Mouse (Mus musculus) hindbrain, embryonic 10.5 days (tissue): Measurements from ENCODE around the gene Gna13. TPM values are rescaled to one million over a fixed set of nuclear protein-coding genes. Genes with fewer than 3 reads are reported as not detected.
A peak's percentile ranks its signal among the peaks of the same experiment; 100 is the strongest.

Source experiments
- DNase-seq: peaks from one replicate; pipeline ENCODE4 v3.0.0-alpha.2; 2017; ENCODE audit warnings: low spot score
- H3K27ac ChIP-seq: fragments of 300-500 bp; sonication (generic); 2 replicates; pipeline ENCODE4 v1.5.1; 2016; ENCODE audit warnings: mild to moderate bottlenecking, moderate library complexity
- H3K27me3 ChIP-seq: fragments of 300-500 bp; sonication (generic); 2 replicates; pipeline ENCODE4 v1.6.1; 2016; ENCODE audit warnings: mild to moderate bottlenecking; ENCODE audit not compliant: poor library complexity, insufficient read depth, severe bottlenecking
- H3K36me3 ChIP-seq: fragments of 300-500 bp; sonication (generic); 2 replicates; pipeline ENCODE4 v1.6.1; 2016; ENCODE audit warnings: mild to moderate bottlenecking, moderate library complexity
- H3K4me1 ChIP-seq: fragments of 300-500 bp; sonication (generic); replicated peaks from 2 replicates; pipeline ENCODE4 v1.6.1; 2016; ENCODE audit warnings: mild to moderate bottlenecking
- H3K4me3 ChIP-seq: fragments of 300-500 bp; sonication (generic); 2 replicates; pipeline ENCODE4 v1.5.1; 2016; ENCODE audit warnings: mild to moderate bottlenecking, moderate library complexity
- H3K9me3 ChIP-seq: fragments of 300-500 bp; sonication (generic); 2 replicates; pipeline ENCODE4 v1.6.1; 2016; ENCODE audit warnings: mild to moderate bottlenecking, moderate library complexity
- WGBS: fragments of 180-500 bp; shearing (Covaris S2); methylation state at CpG from one replicate; pipeline ENCODE4 v1.1.7; 2016; 5-methylcytosine and 5-hydroxymethylcytosine counted together
- polyA plus RNA-seq: library from polyadenylated mRNA; unstranded; fragments of >200 nt; fragmentation: Nextera tagmentation; extraction: Ambion mirVana; gene quantifications from 2 replicates; pipeline ENCODE4 v1.2.1, GENCODE M21; 2016

Gna13 gene
- polyA plus RNA-seq, 1 experiment from 2014 or later, result 15.6 TPM

DNA sequence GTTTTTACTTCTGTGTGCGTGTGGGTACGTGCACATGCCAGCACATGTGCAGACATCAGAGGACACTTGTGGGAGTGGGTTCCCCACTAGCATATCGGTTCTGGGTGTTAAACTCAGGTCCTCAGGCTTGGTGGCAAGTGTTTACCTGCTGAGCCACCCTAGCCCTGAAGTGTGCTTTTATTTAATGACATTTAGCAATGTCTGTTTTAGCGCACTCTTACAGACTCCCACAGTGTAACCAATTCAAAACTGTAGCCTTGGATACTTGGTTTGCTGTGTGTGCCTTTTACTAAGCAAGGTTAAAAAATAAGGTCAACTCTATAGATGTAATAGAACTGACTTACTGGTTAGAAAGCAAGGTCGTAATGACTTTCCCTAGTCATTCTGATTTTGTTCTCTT lies 3.2 kb downstream of the Gna13 start:
- Histone ChIP-seq H3K4me3 (no peak overlapping the region), H3K36me3 (peaks cover 52% of the 10 kb centered on the region), H3K27ac (no peak overlapping the region), H3K4me1 (peaks cover 52% of the 10 kb centered on the region), H3K27me3 (peaks cover 8% of the 10 kb centered on the region), H3K9me3 (no peaks in the 10 kb centered on the region)
- 92% methylated on average over 5 of the region's 5 CpGs for WGBS
- DNase-seq, result no peak

DNA sequence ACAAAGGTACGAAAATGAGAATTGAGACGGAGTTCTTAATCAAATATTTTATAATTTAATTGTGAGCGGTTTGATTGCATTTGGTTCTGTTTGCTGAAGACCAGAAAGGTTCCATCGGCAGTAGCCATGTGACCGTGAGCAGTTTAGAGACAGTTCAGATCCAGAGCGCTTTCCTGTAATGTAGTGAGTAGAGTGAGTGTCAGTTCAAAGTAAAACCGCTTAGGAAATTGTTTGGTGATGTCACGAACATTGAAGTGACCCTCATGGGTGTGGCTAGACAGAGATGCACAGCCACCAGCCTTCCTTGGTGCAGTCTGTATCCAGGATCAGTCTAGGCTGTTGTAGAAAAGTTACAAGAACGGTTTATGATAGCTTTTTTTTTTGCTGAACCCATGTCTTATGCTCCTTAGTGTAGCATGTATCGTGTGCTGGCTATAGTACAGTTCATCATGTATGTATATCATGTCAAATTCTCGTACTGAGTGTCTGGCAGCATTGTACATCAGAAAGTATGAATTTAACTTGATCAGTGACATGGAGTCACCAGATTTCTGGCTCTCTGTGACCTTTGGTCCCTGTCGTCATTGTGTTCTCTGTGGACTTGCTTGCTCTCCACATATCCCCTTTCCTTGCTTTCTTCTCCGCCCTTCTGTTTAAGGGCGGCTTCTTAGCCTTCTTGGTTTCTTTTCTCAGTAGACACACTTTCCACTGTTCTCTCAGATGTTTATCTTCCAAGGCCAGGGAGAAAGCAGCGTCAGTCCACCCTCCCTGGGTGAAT lies 4.4 kb downstream of the Gna13 start:
- Histone ChIP-seq H3K27me3 (no peaks in the 10 kb centered on the region), H3K4me1 (peaks cover 46% of the 10 kb centered on the region), H3K27ac (no peak overlapping the region), H3K4me3 (no peak overlapping the region), H3K9me3 (no peaks in the 10 kb centered on the region), H3K36me3 (peaks cover 57% of the 10 kb centered on the region)
- 85% methylated on average over 15 of the region's 15 CpGs for WGBS
- no peak for DNase-seq

DNA sequence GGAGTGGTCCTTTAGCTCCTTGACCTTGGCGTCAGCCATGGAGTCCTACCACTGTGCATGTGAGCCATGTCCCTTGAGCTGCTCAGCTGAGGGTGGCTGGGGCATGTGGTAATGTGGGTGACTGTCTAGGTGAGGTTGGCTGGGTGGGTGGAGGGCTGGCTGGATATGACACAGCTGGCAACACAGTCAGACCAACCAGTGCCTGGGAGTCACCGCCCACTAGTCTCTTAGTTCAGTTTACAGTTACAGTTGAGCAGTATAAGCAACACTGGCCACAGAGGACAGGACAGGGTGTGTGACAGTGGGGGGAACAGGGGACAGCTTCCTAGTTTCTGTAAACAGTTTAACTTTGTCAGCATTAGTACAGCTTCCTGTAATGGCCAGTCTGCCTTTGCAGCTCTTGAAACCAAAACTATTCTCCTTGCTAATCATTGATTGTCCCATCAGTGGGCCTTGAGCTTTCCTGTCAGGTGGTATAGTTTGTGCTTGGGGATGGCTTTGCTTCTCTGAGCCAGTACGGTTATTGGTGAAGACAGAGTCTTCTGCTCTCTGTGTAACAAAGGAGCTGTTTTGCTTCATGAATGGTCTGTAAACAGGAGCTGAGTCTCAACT lies 6.5 kb downstream of the Gna13 start:
- Histone ChIP-seq H3K9me3 (no peaks in the 10 kb centered on the region), H3K4me1 (peaks cover 40% of the 10 kb centered on the region), H3K36me3 (peaks cover 71% of the 10 kb centered on the region), H3K27ac (no peak overlapping the region), H3K27me3 (no peaks in the 10 kb centered on the region), H3K4me3 (no peak overlapping the region)
- no peak for DNase-seq
- 87% methylated on average over 3 of the region's 3 CpGs for WGBS

DNA sequence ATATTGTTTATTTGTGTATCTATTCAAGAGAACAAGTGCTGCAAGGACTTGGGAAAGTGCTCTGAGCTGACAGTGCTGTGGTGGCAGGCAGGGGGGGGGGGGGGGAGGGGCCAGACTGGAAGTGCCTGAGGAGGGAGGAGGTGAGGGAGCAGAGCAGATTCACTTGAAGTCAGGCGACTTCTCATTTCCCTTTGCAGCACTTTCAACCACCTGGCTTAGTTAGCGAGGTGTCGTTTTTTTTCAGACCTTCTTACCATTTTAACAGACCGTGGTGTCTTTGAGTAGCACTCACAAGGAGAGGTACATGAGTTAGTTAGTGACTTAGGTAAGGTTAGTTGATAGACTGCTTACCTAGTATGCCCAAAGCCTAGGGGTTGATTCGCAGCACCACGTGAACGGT lies 12.8 kb downstream of the Gna13 start:
- WGBS, result 82% methylated on average over 7 of the region's 7 CpGs
- H3K36me3 ChIP-seq, result peaks cover 24% of the 10 kb centered on the region
- H3K4me1 ChIP-seq, result peaks cover 26% of the 10 kb centered on the region
- no peak overlapping the region for H3K4me3 ChIP-seq
- no peaks in the 10 kb centered on the region for H3K27me3 ChIP-seq
- H3K9me3 ChIP-seq, result no peaks in the 10 kb centered on the region
- no peak overlapping the region for H3K27ac ChIP-seq
- DNase-seq, result no peak

DNA sequence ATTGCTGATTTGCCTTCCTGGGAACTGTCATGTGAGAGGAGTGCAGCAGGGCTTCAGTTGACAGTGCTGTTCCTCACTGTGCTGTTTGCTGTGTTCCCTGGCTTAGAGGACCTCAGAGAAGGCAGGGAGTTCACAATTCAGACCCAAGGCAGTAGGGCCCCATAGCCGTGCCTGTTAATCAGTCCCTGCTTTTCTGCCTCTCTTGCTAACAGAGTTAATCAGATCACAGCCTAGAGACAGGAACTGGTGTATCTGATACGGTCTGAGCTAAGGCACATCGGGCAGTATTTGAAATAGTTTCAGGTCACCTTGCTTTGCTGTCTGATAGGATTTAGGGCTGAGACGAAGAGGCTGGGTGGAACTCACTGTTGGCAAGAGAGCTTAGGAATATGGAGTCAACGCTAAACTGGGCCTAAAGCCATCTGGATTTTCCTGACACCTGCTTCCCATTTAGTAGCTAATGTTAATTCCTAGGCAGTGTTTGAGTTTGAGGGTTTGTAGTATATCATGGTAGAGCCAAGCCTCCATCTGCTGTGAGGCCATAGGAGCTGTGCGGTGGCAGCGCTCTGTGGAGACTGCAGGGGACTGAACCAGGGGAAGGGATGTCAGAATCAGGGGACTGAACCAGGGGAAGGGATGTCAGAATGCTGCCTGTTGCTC lies 14.0 kb downstream of the Gna13 start:
- Histone ChIP-seq H3K4me1 (peaks cover 26% of the 10 kb centered on the region), H3K27me3 (no peaks in the 10 kb centered on the region), H3K27ac (peak overlapping the region; percentile 59; the same call in 1 of the 2 replicates), H3K9me3 (no peaks in the 10 kb centered on the region), H3K4me3 (no peak overlapping the region), H3K36me3 (peaks cover 18% of the 10 kb centered on the region)
- 74% methylated on average over 7 of the region's 7 CpGs for WGBS
- DNase-seq, result no peak

DNA sequence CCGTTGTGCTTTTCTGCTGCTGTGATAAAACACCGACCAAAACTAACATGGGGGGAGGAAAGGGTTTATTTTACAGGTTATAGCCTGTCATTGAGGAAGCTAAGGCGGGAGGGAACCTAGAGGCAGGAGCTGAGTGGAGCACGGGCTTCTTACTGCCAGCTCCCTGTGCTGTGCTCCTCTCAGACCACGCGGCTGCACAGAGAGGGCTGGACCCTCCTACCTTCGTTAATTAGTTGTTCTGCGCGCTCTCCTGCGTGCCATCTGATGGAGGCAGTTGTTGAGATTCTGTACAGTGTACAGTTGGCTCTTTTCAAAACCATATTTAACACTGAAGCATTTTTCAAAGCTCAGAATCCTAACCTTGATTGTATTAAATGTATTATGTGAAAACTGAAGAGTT lies 14.8 kb downstream of the Gna13 start:
- Histone ChIP-seq H3K36me3 (peaks cover 18% of the 10 kb centered on the region), H3K4me1 (peaks cover 26% of the 10 kb centered on the region), H3K4me3 (no peak overlapping the region), H3K27ac (no peak overlapping the region), H3K9me3 (no peaks in the 10 kb centered on the region), H3K27me3 (no peaks in the 10 kb centered on the region)
- 67% methylated on average over 10 of the region's 10 CpGs for WGBS
- no peak for DNase-seq

DNA sequence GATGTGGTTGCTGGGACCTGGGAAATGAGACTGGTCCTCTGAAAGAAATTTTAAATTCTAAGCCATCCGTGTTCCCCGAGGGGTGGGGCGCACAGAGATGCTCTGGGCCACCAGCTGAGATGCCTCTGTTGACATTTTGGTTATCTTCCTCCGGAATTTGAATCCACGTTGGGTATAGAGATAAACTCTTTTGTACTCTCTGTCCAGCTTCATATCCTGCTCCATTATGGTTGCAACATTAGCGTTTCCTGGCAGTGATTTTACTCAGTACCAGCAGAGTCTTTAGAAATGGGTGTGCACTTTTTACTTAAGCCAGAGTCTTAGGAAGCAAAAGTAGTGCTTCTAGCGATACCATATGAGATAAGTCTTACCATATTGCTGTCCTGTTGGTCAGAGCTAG lies 15.4 kb downstream of the Gna13 start:
- Histone ChIP-seq H3K27me3 (no peaks in the 10 kb centered on the region), H3K4me3 (no peak overlapping the region), H3K36me3 (peaks cover 16% of the 10 kb centered on the region), H3K4me1 (peaks cover 26% of the 10 kb centered on the region), H3K9me3 (no peaks in the 10 kb centered on the region), H3K27ac (no peak overlapping the region)
- no peak for DNase-seq
- 76% methylated on average over 7 of the region's 7 CpGs for WGBS

DNA sequence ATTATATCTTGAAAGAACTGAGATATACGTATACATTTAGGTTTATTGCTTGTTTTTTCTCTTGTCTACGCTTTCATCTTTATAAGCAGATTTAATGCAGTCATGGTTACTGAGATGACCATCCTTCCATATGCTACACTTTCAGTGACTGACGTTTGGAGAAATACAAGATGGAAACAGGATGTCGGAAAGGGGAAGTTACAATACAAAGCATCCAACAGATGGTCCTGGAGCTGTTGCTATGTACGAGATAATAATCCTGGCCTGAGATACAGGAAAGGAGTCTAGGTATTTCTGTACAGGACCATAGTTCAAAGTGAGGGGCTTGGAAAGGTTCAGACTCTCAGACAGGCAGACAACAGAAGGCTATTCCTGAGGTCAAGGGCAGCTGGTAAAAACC lies 18.0 kb downstream of the Gna13 start:
- Histone ChIP-seq H3K9me3 (no peaks in the 10 kb centered on the region), H3K4me1 (peaks cover 22% of the 10 kb centered on the region), H3K4me3 (no peak overlapping the region), H3K27me3 (no peaks in the 10 kb centered on the region), H3K36me3 (no peaks in the 10 kb centered on the region), H3K27ac (no peak overlapping the region)
- 87% methylated on average over 5 of the region's 5 CpGs for WGBS
- DNase-seq, result no peak

DNA sequence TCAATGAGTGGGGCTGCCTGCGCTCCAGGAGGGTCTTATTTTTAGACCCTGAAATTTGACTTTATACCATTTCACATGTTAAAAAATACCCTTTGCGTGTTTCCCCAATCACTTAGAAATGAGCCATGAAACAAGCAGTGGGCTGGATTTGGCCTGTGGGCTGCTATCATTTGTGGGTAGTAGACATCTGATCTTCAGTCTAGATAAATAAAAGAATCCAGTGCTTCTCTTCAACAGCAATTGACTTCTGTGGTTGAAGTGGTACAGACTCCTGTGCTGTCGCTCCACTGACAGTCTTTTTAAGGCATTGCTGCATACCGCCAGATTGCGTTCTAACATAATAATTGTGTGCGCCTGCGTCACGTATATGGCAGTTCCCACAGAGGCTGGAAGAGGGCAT lies 22.7 kb downstream of the Gna13 start:
- H3K4me3 ChIP-seq, result no peak overlapping the region
- 0 out of 2 replicates have a peak, but pooled peaks cover 2% of the 10 kb centered on the region for H3K4me1 ChIP-seq
- WGBS, result 95% methylated on average over 8 of the region's 8 CpGs
- no peak for DNase-seq
- H3K36me3 ChIP-seq, result no peaks in the 10 kb centered on the region
- H3K9me3 ChIP-seq, result no peaks in the 10 kb centered on the region
- no peak overlapping the region for H3K27ac ChIP-seq
- no peaks in the 10 kb centered on the region for H3K27me3 ChIP-seq

DNA sequence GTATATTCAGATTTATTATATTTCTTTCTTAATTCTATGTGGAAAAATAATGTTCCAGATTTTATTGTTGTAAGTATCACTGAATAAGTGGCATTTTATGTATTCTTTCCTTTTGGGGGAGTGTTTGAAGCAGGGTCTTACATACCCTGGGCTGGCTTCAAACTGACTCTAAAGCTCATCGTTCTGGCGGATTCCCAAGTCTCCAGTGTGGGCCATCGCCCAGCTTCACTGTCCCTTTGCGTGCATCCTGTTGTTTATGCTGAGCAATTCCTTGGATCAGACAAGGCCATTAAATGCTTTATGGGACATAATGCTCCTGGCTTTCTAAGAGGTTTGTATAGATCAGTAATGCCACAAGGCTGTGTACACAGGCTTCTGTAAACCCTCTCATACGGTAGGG lies 26.4 kb downstream of the Gna13 start:
- Histone ChIP-seq H3K27ac (no peak overlapping the region), H3K36me3 (peaks cover 10% of the 10 kb centered on the region), H3K4me1 (peaks cover 15% of the 10 kb centered on the region), H3K9me3 (no peaks in the 10 kb centered on the region), H3K4me3 (no peak overlapping the region), H3K27me3 (no peaks in the 10 kb centered on the region)
- WGBS, result 95% methylated on average over 5 of the region's 5 CpGs
- no peak for DNase-seq

DNA sequence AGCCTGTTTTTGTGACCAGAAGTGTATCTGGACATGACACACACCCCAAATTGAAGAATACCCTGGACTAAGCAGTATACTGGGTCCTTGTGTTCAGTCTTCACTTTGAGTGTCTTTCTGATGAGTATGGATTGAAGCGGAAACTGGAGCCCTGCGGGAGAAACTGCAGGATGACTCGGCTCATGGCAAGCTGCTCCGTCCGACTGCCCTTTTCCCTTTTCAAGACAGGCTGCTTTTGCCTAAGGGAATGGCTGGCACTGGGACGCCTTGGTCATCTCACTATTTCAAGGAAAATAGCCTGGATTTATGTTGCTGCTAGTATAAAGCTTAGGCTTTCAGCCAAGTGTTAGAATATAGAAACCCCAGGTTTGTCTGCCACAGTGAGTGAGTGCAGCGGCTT lies 28.6 kb downstream of the Gna13 start:
- 85% methylated on average over 7 of the region's 7 CpGs for WGBS
- no peak for DNase-seq
- H3K27ac ChIP-seq, result no peak overlapping the region
- peaks cover 13% of the 10 kb centered on the region for H3K4me1 ChIP-seq
- no peaks in the 10 kb centered on the region for H3K27me3 ChIP-seq
- no peak overlapping the region for H3K4me3 ChIP-seq
- H3K36me3 ChIP-seq, result peaks cover 28% of the 10 kb centered on the region
- no peaks in the 10 kb centered on the region for H3K9me3 ChIP-seq

DNA sequence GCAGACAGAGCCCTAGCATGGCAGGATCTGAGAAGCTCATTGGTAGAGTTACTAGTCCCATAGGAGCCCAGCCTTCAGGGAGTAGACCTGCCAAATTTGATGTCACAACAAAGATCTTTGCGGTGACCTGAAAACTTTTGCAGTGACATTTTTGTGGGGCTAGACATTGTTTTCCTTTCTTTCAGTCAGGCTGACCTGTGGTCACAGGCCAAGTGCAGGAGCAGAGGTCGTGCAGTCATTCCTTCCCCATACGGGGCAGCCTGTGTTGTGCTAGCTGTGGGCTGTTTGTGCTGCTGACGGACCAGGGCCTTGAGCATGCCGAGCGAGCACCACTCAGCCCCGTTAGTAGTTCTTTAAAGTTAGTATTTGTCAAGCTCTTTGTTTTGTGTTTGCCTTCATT lies 29.1 kb downstream of the Gna13 start:
- H3K9me3 ChIP-seq, result no peaks in the 10 kb centered on the region
- peaks cover 13% of the 10 kb centered on the region for H3K4me1 ChIP-seq
- no peak overlapping the region for H3K27ac ChIP-seq
- H3K4me3 ChIP-seq, result no peak overlapping the region
- WGBS, result 39% methylated on average over 7 of the region's 7 CpGs
- H3K27me3 ChIP-seq, result no peaks in the 10 kb centered on the region
- peak; percentile 8 for DNase-seq
- H3K36me3 ChIP-seq, result peaks cover 34% of the 10 kb centered on the region

DNA sequence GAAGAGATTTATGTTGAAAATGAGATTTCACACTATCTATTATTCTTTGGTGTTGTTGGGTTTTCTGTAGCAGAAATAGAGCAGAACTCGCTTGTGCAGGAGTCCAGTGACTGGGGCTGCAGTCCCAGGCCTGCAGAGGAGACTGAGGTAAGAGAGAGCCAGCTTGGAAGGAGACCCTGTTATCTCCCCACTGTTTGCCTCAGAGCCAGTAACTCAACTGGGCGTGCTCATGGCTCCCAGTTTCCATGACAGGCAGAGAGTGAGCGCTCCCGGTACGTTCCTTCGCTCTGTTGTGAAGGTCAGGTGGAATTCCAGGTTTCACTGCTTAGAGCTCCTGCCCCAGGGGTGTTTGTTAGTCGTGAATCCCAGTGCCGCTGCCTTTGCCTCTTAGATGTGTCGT lies 30.0 kb downstream of the Gna13 start:
- Histone ChIP-seq H3K4me3 (no peak overlapping the region), H3K27me3 (no peaks in the 10 kb centered on the region), H3K36me3 (peaks cover 42% of the 10 kb centered on the region), H3K9me3 (no peaks in the 10 kb centered on the region), H3K27ac (no peak overlapping the region), H3K4me1 (peaks cover 13% of the 10 kb centered on the region)
- WGBS, result 93% methylated on average over 9 of the region's 9 CpGs
- no peak for DNase-seq
